Mouse (Mus musculus): ENCODE measurements around the gene Ncam2.
"Not testable (repeated sequence)": the region's sequence is repeated elsewhere in the genome, so short reads cannot be mapped to it uniquely, and the experiment has no call there.

Gene Ncam2

GRCm38 (mm10) chr16:81285882-81286281, 85.4 kb downstream of the Ncam2 start:
- no peak for DNase-seq (ENCODE audit: low read depth, low spot score)

DNA sequence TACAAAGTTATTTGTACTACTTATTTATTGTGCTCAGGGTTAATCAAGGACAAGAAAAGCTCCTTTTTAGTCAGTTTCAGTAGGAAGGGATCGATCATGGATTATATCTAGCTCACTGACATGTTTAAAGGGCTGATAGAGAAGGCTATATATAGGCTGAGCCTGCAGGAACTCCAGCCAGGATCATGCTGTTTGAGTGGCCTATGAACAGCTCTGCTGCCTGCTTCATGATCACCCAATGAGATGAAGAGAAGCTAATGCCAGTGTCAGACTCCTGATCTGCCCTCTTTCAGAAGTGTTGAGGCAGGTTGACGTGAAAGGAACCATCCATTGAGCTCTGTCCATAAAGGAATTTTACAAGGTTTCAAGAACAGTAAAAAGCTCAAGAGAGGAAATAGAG, 103.3 kb downstream of the Ncam2 start:
- no peak for DNase-seq (ENCODE audit: low read depth, low spot score)

DNA sequence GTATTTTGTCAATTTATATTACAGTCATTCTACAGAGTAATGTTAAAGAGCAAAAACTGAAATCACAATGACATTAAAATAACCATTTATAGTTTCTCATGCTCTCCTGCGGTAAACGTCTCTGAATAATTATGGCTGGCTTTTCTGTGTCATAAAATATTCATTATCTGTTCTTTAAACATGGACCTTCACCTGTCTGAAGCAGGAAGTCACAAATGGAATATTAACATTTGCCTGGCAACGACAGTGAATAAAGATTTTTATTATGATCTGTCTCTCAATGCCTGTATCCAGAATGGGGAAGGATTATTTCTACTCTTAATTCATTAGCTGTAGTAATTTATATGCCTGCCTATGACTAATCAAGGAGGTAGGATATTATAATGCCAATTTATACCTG, 108.7 kb downstream of the Ncam2 start:
- no peak for DNase-seq (ENCODE audit: low read depth, low spot score)

- DNase-seq (ENCODE audit: low read depth, low spot score), result no peak
These were observed 118.5 kb downstream of the Ncam2 start for GRCm38 (mm10) chr16:81319037-81319436.

DNA sequence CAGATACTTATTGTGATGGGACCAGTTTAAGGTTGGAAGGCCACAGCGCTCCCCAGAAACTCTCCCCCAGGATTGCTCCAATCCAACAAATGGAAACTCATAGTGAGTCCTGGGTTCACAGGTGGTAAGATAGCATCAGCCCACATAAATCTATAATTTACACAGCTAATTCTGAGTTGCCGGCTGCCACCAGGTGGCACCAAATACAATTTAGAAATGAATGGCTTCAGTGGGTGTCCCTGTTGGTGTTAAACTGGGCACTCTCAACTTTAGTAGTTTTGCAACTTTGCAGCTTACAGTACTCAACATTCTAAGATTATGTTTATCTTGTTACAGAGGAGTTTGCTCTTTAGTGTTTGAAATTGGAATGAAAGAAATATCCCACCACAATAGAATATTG, 130.0 kb downstream of the Ncam2 start:
- peak; percentile 28 for DNase-seq (ENCODE audit: low read depth, low spot score)

- peak; percentile 3 for DNase-seq (ENCODE audit: low read depth, low spot score)
These were observed 165.4 kb downstream of the Ncam2 start for GRCm38 (mm10) chr16:81365901-81366300.

DNA sequence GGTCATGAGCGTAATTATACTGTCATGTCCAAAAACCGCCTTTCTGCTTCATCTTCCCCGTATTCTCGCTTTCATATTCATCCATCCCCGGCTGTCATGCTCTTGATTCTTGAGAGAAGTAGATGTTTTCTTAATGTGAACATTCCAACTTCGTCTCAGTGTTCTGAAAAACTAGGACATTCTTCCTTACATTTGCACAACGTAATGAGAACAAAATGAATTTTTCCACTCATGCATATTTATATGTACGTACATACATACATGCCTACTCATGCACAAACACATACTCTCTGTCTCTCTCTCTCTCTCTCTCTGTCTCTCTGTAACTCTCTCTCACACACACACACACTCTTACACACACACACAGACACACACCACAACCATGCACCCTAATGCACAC, 173.7 kb downstream of the Ncam2 start:
- no peak for DNase-seq (ENCODE audit: low read depth, low spot score)

DNA sequence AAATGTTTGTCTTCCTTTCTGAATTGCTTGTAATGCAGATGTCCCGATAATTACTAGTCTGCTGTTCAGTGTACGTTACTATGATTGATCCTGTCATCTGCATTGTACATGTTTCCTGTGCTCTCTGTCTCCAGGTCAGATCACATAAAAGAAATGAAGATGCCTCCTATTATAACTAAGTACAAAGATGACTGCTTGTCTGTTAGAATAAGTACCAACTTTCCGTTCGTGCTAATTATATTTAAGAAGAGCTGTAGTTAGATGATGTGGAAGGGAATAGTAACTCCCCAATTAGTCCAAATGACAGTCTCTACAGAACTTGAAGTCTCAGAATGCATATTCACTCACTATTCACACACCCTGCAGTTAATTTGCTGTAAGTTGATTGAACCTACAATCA, 179.9 kb downstream of the Ncam2 start:
- no peak for DNase-seq (ENCODE audit: low read depth, low spot score)

GRCm38 (mm10) chr16:81388646-81389045, 188.1 kb downstream of the Ncam2 start:
- DNase-seq (ENCODE audit: low read depth, low spot score), result no peak

GRCm38 (mm10) chr16:81434559-81434958, 234.1 kb downstream of the Ncam2 start:
- DNase-seq (ENCODE audit: low read depth, low spot score), result no peak

DNA sequence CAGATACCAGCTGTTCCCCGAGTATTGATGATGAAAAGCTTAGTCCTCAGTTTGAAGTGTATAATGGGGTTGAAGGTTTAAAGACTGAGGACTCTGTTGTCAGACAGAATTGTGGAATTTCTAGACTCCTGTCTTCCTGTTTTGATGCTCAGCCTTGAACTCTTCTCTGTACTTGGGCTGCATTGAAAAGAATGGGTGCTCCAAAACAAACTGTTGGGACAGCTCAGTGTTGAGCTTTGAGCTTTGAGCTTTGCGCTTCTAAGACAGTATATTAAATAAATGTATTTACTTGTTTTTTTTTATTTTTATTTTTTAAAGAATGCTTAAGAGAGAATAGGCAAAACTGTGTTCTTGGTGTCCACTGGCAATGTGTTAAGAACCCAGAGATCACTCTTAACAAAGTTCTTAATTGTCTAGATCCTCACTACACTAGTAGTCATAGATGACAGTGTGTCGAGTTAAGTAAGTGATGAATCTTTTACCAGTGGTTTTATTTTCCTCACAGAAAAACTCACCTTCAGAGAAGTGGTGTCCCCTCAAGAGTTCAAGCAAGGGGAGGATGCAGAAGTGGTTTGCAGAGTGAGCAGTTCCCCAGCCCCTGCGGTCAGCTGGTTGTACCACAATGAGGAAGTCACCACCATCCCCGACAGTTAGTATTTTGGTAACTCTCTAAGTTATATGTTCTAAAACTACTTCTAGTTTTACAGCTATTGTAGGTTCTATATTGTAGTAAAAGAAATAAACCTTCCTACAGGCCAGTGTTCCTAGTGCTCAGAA, 236.8 kb downstream of the Ncam2 start:
- DNase-seq (ENCODE audit: low read depth, low spot score), result no peak

- no peak for DNase-seq (ENCODE audit: low read depth, low spot score)
These were observed 237.4 kb downstream of the Ncam2 start for GRCm38 (mm10) chr16:81437868-81438249.

GRCm38 (mm10) chr16:81450851-81451250, 250.4 kb downstream of the Ncam2 start:
- no peak for DNase-seq (ENCODE audit: low read depth, low spot score)

DNA sequence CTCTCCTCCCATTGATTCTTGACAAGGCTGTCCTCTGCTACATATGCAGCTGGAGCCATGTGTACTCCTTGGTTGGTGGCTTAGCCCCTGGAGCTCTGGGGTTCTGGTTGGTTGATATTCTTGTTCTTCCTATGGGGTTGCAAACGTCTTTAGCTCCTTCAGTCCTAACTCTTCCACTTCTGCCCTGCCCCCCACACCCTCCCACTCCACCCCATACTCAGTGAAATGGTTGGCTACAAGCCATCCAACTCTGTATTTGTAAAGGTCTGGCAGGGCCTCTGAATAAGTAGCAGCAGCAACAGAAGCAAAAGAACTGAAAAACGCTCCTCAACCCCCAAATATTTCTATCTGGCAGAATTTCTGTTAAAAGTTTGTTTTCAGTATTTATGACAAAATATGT, 252.5 kb downstream of the Ncam2 start:
- no peak for DNase-seq (ENCODE audit: low read depth, low spot score)

GRCm38 (mm10) chr16:81454472-81454871, 254.0 kb downstream of the Ncam2 start:
- no peak for DNase-seq (ENCODE audit: low read depth, low spot score)

DNA sequence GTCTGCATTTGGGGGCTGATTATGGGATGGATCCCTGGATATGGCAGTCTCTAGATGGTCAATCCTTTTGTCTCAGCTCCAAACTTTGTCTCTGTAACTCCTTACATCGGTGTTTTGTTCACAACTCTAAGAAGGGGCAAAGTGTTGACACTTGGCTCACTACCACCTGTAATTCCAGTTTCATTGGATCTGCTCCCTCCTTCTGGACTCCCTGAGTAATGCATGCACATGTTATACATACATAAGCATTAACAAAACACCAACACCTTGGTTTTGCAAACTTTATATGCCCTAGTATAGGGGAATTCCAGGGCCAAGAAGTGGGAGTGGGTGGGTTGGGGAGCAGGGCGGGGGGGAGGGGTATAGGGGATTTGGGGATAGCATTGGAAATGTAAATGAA, 262.2 kb downstream of the Ncam2 start:
- not testable (repeated sequence) for DNase-seq (ENCODE audit: low read depth, low spot score)

DNA sequence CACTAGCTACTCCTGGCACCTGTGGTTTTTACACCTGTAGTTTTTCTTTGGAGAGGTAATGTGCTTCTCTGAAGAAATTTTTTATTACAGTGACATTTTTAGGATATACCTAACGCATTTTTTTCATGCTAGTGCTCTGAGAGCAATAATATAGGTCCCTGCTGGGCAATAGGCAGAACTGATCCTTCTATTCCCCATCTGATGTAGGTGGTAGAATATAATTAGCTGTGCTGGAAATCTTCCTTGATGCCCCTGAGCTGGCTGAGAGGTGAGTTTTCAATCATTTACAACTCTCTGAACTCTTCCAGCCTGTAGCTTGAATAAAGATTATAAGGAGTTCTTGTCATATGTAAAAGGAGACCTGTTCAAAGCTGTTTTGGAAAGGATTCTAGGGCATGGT, 272.4 kb downstream of the Ncam2 start:
- no peak for DNase-seq (ENCODE audit: low read depth, low spot score)

DNA sequence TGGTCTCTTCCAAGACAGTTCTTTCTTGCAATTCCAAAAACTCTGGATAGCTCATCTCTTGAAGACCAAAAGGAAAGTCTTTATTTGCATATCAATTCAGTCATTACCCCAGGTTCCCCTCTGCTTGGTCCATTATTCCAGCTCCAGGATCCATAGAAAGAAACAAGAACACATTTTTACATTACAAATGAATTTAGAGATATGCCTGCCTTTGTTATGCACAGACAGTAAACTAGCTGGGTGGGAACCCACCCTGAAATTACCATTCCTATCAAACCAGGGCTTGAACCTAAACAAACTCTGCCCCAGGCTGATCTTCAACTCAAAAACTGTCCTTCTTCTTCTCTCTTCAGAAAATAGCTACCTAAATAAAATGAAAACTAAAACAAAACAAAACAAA, 280.6 kb downstream of the Ncam2 start:
- DNase-seq (ENCODE audit: low read depth, low spot score), result peak; percentile 94

- no peak for DNase-seq (ENCODE audit: low read depth, low spot score)
These were observed 295.6 kb downstream of the Ncam2 start for GRCm38 (mm10) chr16:81496111-81496510.

GRCm38 (mm10) chr16:81502578-81502977, 302.1 kb downstream of the Ncam2 start:
- no peak for DNase-seq (ENCODE audit: low read depth, low spot score)

- no peak for DNase-seq (ENCODE audit: low read depth, low spot score)
These were observed 335.7 kb downstream of the Ncam2 start for GRCm38 (mm10) chr16:81536230-81536629.

DNA sequence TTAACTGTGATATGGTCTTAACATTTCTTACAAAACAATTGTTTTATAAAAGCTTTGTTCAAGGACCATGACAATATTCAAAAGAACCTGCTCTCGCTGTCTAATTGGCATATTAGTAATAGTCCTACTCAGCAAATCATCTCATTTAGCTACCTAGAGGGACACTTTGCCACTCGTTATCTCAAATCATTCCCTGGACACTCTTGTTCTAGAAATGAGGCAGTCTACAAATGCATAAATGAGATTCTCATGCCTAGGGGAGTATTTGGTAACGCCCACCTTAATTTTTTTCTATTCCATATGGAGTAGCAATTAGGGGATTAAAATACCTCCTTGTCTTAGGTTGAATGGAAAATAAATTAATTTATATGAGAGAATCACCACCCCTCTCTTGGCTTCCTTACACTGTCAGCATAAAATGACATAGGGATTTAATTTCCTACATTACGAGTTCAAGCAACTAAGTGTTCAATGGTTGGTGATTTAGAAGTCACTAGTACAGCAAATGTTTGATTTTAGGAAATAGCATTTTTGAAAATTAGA, 387.1 kb downstream of the Ncam2 start:
- no peak for DNase-seq (ENCODE audit: low read depth, low spot score)

- peak; percentile 55 for DNase-seq (ENCODE audit: low read depth, low spot score)
These were observed 422.8 kb downstream of the Ncam2 start for GRCm38 (mm10) chr16:81623276-81623675.

- DNase-seq (ENCODE audit: low read depth, low spot score), result no peak
These were observed 423.3 kb downstream of the Ncam2 start for GRCm38 (mm10) chr16:81623776-81624175.
